Mouse (Mus musculus): ENCODE measurements around the gene Gm2310.
"Not testable (repeated sequence)": the region's sequence is repeated elsewhere in the genome, so short reads cannot be mapped to it uniquely, and the experiment has no call there.

The Gm2310 gene

GRCm38 (mm10) chr15:8519853-8520252, at the start of gene Gm2310:
Gm2310 (minus strand) TSS chr15:8519953.
- not testable (repeated sequence) for DNase-seq (ENCODE audit: low spot score)

GRCm38 (mm10) chr15:8568645-8569528, 49.1 kb upstream of the Gm2310 start:
- DNase-seq (ENCODE audit: low spot score): peak; percentile 91

DNA sequence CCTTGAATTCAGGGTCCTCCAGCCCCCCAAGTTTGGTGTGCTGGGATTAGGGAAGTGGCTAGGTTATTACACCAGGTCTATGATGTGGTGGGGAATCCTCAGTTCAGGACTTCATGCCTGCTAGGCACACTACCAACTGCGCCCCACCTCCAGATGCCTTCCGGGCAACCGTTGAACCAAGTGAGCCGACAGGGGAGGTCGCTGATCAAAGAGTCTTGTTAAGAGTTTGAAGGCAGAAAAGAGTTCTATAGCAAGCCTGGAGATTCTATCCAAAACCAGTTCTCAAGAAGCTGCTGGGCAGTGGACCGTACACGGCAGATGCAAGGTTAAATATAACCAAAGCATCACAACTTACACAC, 48.5 kb upstream of the Gm2310 start:
- no peak for DNase-seq (ENCODE audit: low spot score)

- DNase-seq (ENCODE audit: low spot score): no peak
Measured at GRCm38 (mm10) chr15:8565416-8565815, 45.7 kb upstream of the Gm2310 start.

DNA sequence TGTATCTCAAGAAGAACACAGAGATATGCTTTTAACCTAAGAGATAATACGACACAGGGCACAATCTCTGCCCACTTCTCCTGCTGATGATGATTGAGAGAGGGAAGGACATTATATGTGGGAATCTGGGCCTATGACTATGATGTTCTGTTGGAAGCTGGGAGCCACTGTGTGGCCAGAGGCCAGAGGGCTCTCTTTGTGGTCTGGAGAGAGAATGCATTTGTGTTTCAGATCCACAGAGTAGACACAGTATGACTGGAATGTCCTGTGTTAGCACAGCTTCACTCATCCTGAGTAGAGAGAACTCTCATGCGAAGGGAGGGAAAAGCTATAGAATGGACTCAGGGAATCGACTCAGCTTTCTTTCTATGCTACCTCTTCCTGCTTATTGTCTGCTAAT, 44.6 kb upstream of the Gm2310 start:
- DNase-seq (ENCODE audit: low spot score): no peak

DNA sequence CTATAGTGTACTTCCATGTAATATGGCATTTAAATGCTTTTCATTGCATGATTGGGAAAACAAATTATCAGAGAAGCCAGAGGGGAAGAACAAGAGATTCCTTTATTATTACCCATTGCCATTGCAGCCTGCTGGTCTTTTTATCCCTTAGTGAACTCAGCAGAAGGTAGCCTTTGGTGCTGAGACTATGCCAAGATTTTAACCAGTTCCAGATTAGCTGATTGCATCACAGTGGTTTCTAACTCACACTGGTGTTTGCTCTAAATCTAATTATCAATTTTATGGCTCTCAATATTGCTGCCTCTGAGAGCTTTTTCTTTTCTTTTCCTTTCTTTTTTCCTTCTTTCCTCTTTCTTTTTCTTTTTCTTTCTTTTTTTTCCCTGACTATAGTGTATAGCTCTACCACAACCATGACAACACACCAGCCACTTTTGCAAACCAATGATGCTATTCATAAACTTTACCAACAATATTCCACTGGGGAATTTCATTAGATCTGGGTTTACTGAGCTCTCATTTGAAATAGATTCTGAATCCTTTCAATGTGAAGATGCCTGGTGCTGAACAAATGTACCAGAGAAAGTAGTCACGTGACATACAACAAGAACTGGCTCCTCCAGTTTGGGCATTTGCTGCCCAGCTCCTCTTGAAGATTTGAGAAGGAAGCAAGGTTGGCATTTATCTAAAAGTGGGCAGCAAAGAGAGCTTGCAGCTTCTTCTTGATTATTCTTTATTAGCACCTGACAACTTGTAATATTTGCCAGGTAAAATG, 43.9 kb upstream of the Gm2310 start:
- peak; percentile 77 for DNase-seq (ENCODE audit: low spot score)

- DNase-seq (ENCODE audit: low spot score): peak; percentile 74
Measured at GRCm38 (mm10) chr15:8562776-8563175, 43.0 kb upstream of the Gm2310 start.

- DNase-seq (ENCODE audit: low spot score): no peak
Measured at GRCm38 (mm10) chr15:8531201-8531600, 11.4 kb upstream of the Gm2310 start.

DNA sequence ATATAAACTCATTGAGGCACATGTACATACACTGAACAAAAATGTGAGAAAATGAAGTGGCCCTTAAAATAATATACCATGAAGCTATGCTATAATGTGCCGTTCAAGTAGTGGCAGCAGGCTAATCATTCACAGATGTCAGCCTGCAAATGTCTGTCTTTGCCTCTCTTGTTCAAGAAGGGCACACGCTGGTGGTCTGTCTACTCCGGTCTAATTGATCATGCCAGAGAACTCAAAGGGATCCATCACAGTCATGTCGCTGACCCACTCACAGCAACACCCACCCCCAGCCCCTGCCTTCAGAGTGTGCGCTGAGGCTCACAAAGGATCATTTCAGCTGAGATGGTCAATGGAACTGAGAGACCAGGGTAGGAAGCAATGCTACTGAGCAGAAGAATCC, 6.8 kb downstream of the Gm2310 start:
- no peak for DNase-seq (ENCODE audit: low spot score)

GRCm38 (mm10) chr15:8511861-8512260, 7.9 kb downstream of the Gm2310 start:
- no peak for DNase-seq (ENCODE audit: low spot score)

DNA sequence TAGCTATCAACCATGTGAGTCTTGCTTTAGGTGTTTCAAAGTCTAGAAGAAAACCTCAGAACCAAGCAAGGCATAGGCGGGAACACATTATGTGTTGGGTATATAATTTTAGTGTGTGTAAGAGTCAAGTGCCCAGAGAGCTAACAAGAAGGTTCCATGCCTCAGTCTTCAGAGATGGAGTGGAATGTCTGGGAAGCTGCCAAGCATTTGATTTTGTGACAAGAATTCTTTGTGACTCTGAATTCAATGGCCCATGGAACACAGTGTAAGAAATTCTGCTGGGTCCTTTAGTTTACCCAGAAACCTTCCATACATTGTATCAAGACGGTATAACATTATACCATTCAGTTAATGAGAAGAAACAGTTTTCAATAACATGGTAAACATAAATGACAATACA, 17.3 kb downstream of the Gm2310 start:
- DNase-seq (ENCODE audit: low spot score): no peak

- DNase-seq (ENCODE audit: low spot score): no peak
Measured at GRCm38 (mm10) chr15:8485261-8485660, 34.5 kb downstream of the Gm2310 start.

DNA sequence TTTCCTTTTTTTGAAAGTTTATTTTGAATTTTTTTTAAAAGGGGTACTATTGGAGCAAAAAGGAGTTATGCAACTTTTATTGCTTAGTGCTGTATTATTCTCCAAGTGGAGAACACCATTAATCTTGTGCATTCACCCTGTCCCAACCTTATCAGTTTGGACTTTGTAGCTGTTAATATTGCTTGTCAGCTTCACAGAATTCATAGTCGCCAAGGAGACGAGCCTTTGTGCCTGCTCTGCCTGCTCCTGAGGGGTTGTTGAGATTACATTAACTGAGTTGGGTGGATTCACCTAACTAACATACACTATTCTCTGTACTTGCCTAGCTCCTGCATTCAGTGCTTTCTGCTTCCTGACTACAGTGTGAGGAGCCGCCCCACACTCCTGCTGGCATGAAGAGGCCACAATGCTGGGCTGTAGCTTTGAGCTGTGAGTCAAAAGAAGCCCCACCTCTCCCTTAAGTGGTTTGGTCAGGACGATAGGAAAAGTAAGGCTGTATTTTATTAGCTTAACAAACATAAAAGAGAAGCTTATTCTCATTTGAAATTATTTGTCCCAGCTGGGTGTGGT, 50.7 kb downstream of the Gm2310 start:
- no peak for DNase-seq (ENCODE audit: low spot score)

All from MN1 (cell line).